In the genomic region with DNA sequence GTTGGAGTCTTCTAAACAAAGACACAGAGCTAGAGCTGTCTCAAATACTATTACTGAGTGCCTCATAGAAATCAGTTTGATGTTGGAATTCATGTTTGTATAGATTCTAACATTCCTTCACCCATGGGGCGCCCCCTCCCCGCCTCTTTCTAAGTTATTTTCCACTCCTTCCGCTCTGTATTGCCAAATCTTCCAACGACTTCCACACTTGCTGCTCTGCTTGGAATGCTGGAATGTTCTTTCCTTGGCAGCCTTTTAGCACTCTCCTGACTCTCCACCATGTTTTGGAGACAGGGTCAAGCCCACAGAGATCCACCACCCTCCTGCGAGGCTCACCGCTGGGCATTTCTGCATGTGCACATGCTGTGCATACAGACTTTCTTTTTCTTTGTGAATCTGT, we compare ENCODE assay signal across 14 mouse cellular contexts. TPM values are rescaled to one million over a fixed set of nuclear protein-coding genes. Genes with fewer than 3 reads are reported as not detected.
DNase-seq lines count a peak whose midpoint lies in the region; TF ChIP-seq lines count a peak whose summit lies in the region.
"Had no signal": no experiment of that assay in that cellular context is flagged by ENCODE, and none has a peak within 500 bp of the region (broad histone marks: within the 10 kb centered on the region; RNA-seq: fewer than 3 reads in every experiment).

No protein-coding gene starts in this region.

- no peak for TF ChIP-seq POLR2A in embryonic fibroblast, embryonic 13.5 days (IDR thresholded peaks at IDR 0.05; ENCODE audit: low read depth, low read length)

- peak overlapping the region; percentile 71 for H3K27ac ChIP-seq in gastrocnemius, adult 2 months
- H3K27ac ChIP-seq in embryonic fibroblast, embryonic 13.5 days (ENCODE audit: insufficient read depth, low read length): peak overlapping the region; percentile 35; the same call in 1 of the 2 replicates
- no peak overlapping the region for H3K27ac ChIP-seq in midbrain, embryonic 10.5 days (replicated peaks)
- H3K27ac ChIP-seq: embryonic facial prominence, embryonic 15.5 days; layer of hippocampus, adult 2 months; limb, embryonic 15.5 days had no signal

- H3K27me3 ChIP-seq in midbrain, embryonic 10.5 days (ENCODE audit: low read depth, poor library complexity, severe bottlenecking): no peaks in the 10 kb centered on the region
- H3K27me3 ChIP-seq: embryonic facial prominence, embryonic 15.5 days had no signal

- no peaks in the 10 kb centered on the region for H3K9me3 ChIP-seq in midbrain, embryonic 10.5 days (replicated peaks)
- H3K9me3 ChIP-seq: embryonic facial prominence, embryonic 15.5 days; limb, embryonic 15.5 days had no signal

- 89% methylated on average over 6 of the region's 6 CpGs for WGBS in midbrain, embryonic 10.5 days

- intact Hi-C loops in gastrocnemius, adult 2 months (cut with DNase I): no loop called here

- H3K4me3 ChIP-seq in gastrocnemius, adult 2 months: no peak overlapping the region
- no peak overlapping the region for H3K4me3 ChIP-seq in embryonic fibroblast, embryonic 13.5 days (ENCODE audit: insufficient read depth, low read length)
- no peak overlapping the region for H3K4me3 ChIP-seq in midbrain, embryonic 10.5 days
- H3K4me3 ChIP-seq: embryonic facial prominence, embryonic 15.5 days; layer of hippocampus, adult 2 months; limb, embryonic 15.5 days had no signal

- H3K36me3 ChIP-seq in midbrain, embryonic 10.5 days: no peaks in the 10 kb centered on the region
- H3K36me3 ChIP-seq: embryonic facial prominence, embryonic 15.5 days; limb, embryonic 15.5 days had no signal

- TF ChIP-seq CTCF in gastrocnemius, adult 2 months (IDR thresholded peaks at IDR 0.05): no peak
- TF ChIP-seq CTCF in embryonic fibroblast, embryonic 13.5 days (IDR thresholded peaks at IDR 0.05; ENCODE audit: borderline replicate concordance, insufficient read depth, low read length): no peak

- H3K4me1 ChIP-seq in embryonic fibroblast, embryonic 13.5 days (ENCODE audit: control insufficient read depth, insufficient read depth, low read length): peaks cover 25% of the 10 kb centered on the region
- H3K4me1 ChIP-seq in midbrain, embryonic 10.5 days: 0 out of 2 replicates have a peak, but pooled peaks cover 3% of the 10 kb centered on the region
- H3K4me1 ChIP-seq: embryonic facial prominence, embryonic 15.5 days had no signal

- no peak for DNase-seq in gastrocnemius, adult 2 months
- DNase-seq in gastrocnemius, adult 8-10 months (ENCODE audit: low spot score in 2 of 2): no peak
- DNase-seq in kidney, postnatal 14 days: peak; percentile 17
- no peak for DNase-seq in kidney, adult 9 months
- peak; percentile 35 for DNase-seq in lung, postnatal 36 days
- no peak for DNase-seq in midbrain, embryonic 10.5 days (ENCODE audit: low spot score)
- DNase-seq in layer of hippocampus, adult 9-11 months: no peak
- DNase-seq: adrenal gland, postnatal 25 days; gastrocnemius, postnatal 10 days; retina, postnatal 1 day had no signal

RNA-seq across cellular contexts. Expression of gene Pik3c2a, which starts 14.1 kb away (rescaled TPM):
- 1 to 10 TPM; 6.7 to 9.7 TPM for total RNA-seq in gastrocnemius, adult 2 months (2021)
- total RNA-seq in gastrocnemius, adult 8-10 months (2022): 1 to 10 TPM; 3.9 to 7.0 (median 5.7) TPM
- 48.3 and 57.1 TPM in 2 replicates for polyA plus RNA-seq in embryonic fibroblast, embryonic 13.5 days (2011; ENCODE audit: insufficient read length, low read depth, missing spikeins)
- polyA plus RNA-seq in midbrain, embryonic 10.5 days (2016; fragmentation: Nextera tagmentation; extraction: Ambion mirVana): 23.2 and 28.6 TPM in 2 replicates

RNA-seq across cellular contexts. Expression of gene Nucb2, which starts 46.8 kb away (rescaled TPM):
- total RNA-seq in gastrocnemius, adult 2 months (2021): 1 to 10 TPM; 3.9 to 7.7 TPM
- 1 to 10 TPM; 1.3 to 5.3 (median 2.6) TPM for total RNA-seq in gastrocnemius, adult 8-10 months (2022)
- polyA plus RNA-seq in embryonic fibroblast, embryonic 13.5 days (2011; ENCODE audit: insufficient read length, low read depth, missing spikeins): 39.8 and 44.0 TPM in 2 replicates
- 11.7 and 11.8 TPM in 2 replicates for polyA plus RNA-seq in midbrain, embryonic 10.5 days (2016; fragmentation: Nextera tagmentation; extraction: Ambion mirVana)

Comparison
In these comparisons a context has a peak if more than half of its experiments do, and no peak if none do; other contexts are left out.
1. DNase-seq: peak in kidney, postnatal 14 days (single experiment) and lung, postnatal 36 days (single experiment); none in gastrocnemius, adult 2 months (single experiment), gastrocnemius, adult 8-10 months (0 of 2), kidney, adult 9 months (single experiment), midbrain, embryonic 10.5 days (single experiment) and layer of hippocampus, adult 9-11 months (single experiment).